Mouse (Mus musculus) gastrocnemius, adult 8-10 months (tissue): Measurements from ENCODE around the gene Sh3pxd2b. TPM values are rescaled to one million over a fixed set of nuclear protein-coding genes. Genes with fewer than 3 reads are reported as not detected.

Experiments used
- DNase-seq, 2 experiments: peaks; one replicate each; pipeline ENCODE4 v3.0.0; 2022; ENCODE audit warnings: low spot score in 2 of 2
- total RNA-seq, 4 experiments: library from RNA; stranded (reverse); gene quantifications; 2 replicates each; pipeline ENCODE4 v1.2.4; 2022

Sh3pxd2b gene
- total RNA-seq, 4 experiments from 2014 or later: 1.7 to 2.8 (median 2.3) TPM

- DNase-seq: no peak
Observed at GRCm38 (mm10) chr11:32373266-32374026, 25.8 kb downstream of the Sh3pxd2b start.

GRCm38 (mm10) chr11:32374027-32374589 is 26.5 kb downstream of the Sh3pxd2b start:
- DNase-seq: no peak

GRCm38 (mm10) chr11:32375104-32375535 is 27.5 kb downstream of the Sh3pxd2b start:
- DNase-seq: no peak

- no peak for DNase-seq
Observed at GRCm38 (mm10) chr11:32376086-32376485, 28.5 kb downstream of the Sh3pxd2b start.

- DNase-seq: no peak
Observed at GRCm38 (mm10) chr11:32379910-32380309, 32.3 kb downstream of the Sh3pxd2b start.

GRCm38 (mm10) chr11:32383341-32384134 is 35.9 kb downstream of the Sh3pxd2b start:
- peak; percentile 31 to 58 for DNase-seq

GRCm38 (mm10) chr11:32384135-32384801 is 36.6 kb downstream of the Sh3pxd2b start:
- no peak for DNase-seq

- DNase-seq: no peak
Observed at GRCm38 (mm10) chr11:32386043-32386442, 38.4 kb downstream of the Sh3pxd2b start.

- no peak for DNase-seq
Observed at GRCm38 (mm10) chr11:32388064-32388463, 40.4 kb downstream of the Sh3pxd2b start.

- no peak for DNase-seq
Observed at GRCm38 (mm10) chr11:32393095-32393494, 45.5 kb downstream of the Sh3pxd2b start.

- no peak for DNase-seq
Observed at GRCm38 (mm10) chr11:32395791-32396190, 48.2 kb downstream of the Sh3pxd2b start.

GRCm38 (mm10) chr11:32398446-32398845 is 50.8 kb downstream of the Sh3pxd2b start:
- DNase-seq: peak; percentile 12 to 29

GRCm38 (mm10) chr11:32399261-32399660 is 51.6 kb downstream of the Sh3pxd2b start:
- DNase-seq: no peak

- DNase-seq: no peak
Observed at GRCm38 (mm10) chr11:32402712-32403111, 55.1 kb downstream of the Sh3pxd2b start.

GRCm38 (mm10) chr11:32404708-32405107 is 57.1 kb downstream of the Sh3pxd2b start:
- DNase-seq: no peak

GRCm38 (mm10) chr11:32407863-32408262 is 60.2 kb downstream of the Sh3pxd2b start:
- no peak for DNase-seq

GRCm38 (mm10) chr11:32409052-32409451 is 61.4 kb downstream of the Sh3pxd2b start:
- no peak for DNase-seq

- no peak for DNase-seq
Observed at GRCm38 (mm10) chr11:32409823-32410562, 62.4 kb downstream of the Sh3pxd2b start.

- DNase-seq: no peak
Observed at GRCm38 (mm10) chr11:32420001-32420400, 72.4 kb downstream of the Sh3pxd2b start.

- no peak for DNase-seq
Observed at GRCm38 (mm10) chr11:32423311-32423710, 75.7 kb downstream of the Sh3pxd2b start.

GRCm38 (mm10) chr11:32424600-32424999 is 77.0 kb downstream of the Sh3pxd2b start:
- no peak for DNase-seq
